In the genomic region with DNA sequence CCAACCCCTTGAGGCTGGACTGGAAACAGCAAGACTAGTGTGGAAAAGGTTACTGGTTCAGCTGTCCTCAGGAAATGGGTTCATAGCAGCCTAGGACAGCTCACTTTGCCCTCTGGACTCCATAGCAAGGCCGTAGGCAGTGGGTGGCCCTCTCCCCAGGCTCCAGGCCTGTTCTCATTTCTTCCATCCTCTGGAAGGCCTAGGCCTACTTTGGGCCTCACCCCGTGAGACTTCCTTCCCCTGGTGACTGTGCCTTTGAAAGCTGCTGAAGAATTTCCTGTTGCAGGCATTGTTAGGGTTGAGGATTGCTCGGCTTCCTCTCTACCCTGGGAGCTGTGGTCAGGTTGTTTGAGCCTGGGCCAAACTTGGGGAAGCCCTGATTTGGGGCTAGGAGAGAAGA, we compare ENCODE assay signal across 8 mouse cellular contexts. TPM values are rescaled to one million over a fixed set of nuclear protein-coding genes. Genes with fewer than 3 reads are reported as not detected.
DNase-seq lines count a peak whose midpoint lies in the region; ATAC-seq and TF ChIP-seq lines count a peak whose summit lies in the region.

No protein-coding gene starts in this region.

- ATAC-seq in heart, embryonic 14.5 days (ENCODE audit: insufficient number of reproducible peaks, insufficient read depth, low FRiP score, low read depth): 0 out of 2 replicates have a peak, but pooled peaks have one; percentile 31
- ATAC-seq in cerebellum, adult (ENCODE audit: insufficient number of reproducible peaks, low FRiP score, low TSS enrichment): no peak
- ATAC-seq in forebrain, postnatal 0 days: no peak
- no peak for ATAC-seq in forebrain, embryonic 13.5 days

- no peaks in the 10 kb centered on the region for H3K36me3 ChIP-seq in spleen, adult 2 months (ENCODE audit: control insufficient read depth, insufficient read depth, low read length)
- no peaks in the 10 kb centered on the region for H3K36me3 ChIP-seq in heart, embryonic 14.5 days (ENCODE audit: control insufficient read depth, insufficient read depth, low read length)
- H3K36me3 ChIP-seq in liver, adult 2 months (ENCODE audit: control insufficient read depth, insufficient read depth, low read length): no peaks in the 10 kb centered on the region
- no peaks in the 10 kb centered on the region for H3K36me3 ChIP-seq in forebrain, postnatal 0 days (ENCODE audit: insufficient read depth)
- no peaks in the 10 kb centered on the region for H3K36me3 ChIP-seq in forebrain, embryonic 13.5 days (ENCODE audit: poor library complexity, severe bottlenecking)

- peak in 1 of 2 experiments; percentile 8 for DNase-seq in spleen, adult 2 months (ENCODE audit: low read depth in 1 of 2, low spot score in 2 of 2)
- no peak for DNase-seq in spleen, postnatal 10 days (ENCODE audit: low spot score in 2 of 2)
- DNase-seq in liver, adult 2 months (ENCODE audit: extremely low read depth, low read depth, low spot score): peak; percentile 68
- DNase-seq in thymus, postnatal 25 days: peak; percentile 28
- no peak for DNase-seq in forebrain, postnatal 0 days

- WGBS in spleen, adult 2 months: 1% methylated on average over 3 of the region's 3 CpGs
- WGBS in heart, embryonic 14.5 days: 46% methylated on average over 3 of the region's 3 CpGs
- WGBS in liver, adult 2 months: 40% methylated on average over 3 of the region's 3 CpGs
- WGBS in forebrain, postnatal 0 days: 74% methylated on average over 3 of the region's 3 CpGs
- 64% methylated on average over 3 of the region's 3 CpGs for WGBS in forebrain, embryonic 13.5 days

- H3K4me3 ChIP-seq in spleen, adult 2 months (ENCODE audit: extremely low read depth, insufficient read depth, insufficient read length): no peak overlapping the region
- no peak overlapping the region for H3K4me3 ChIP-seq in heart, embryonic 14.5 days (ENCODE audit: control insufficient read depth in 1 of 2, insufficient read depth in 1 of 2, low read depth in 1 of 2, low read length in 2 of 2)
- H3K4me3 ChIP-seq in liver, adult 2 months (ENCODE audit: insufficient read depth, low read depth, low read length): no peak overlapping the region
- no peak overlapping the region for H3K4me3 ChIP-seq in forebrain, postnatal 0 days (ENCODE audit: low read depth, low read length)
- no peak overlapping the region for H3K4me3 ChIP-seq in forebrain, embryonic 13.5 days

- H3K9ac ChIP-seq in heart, embryonic 14.5 days (ENCODE audit: low read length): no peak overlapping the region
- no peak overlapping the region for H3K9ac ChIP-seq in liver, adult 2 months (ENCODE audit: low read depth, low read length)
- H3K9ac ChIP-seq in forebrain, postnatal 0 days: no peak overlapping the region
- no peak overlapping the region for H3K9ac ChIP-seq in forebrain, embryonic 13.5 days

- TF ChIP-seq CTCF in spleen, adult 2 months (IDR thresholded peaks at IDR 0.05; ENCODE audit: extremely low read depth, insufficient read depth, insufficient read length, insufficient replicate concordance): no peak
- TF ChIP-seq CTCF in liver, adult 2 months (IDR thresholded peaks at IDR 0.05; ENCODE audit: low read depth, low read length): no peak
- TF ChIP-seq CTCF in forebrain, postnatal 0 days (IDR thresholded peaks at IDR 0.05; ENCODE audit: low read depth): no peak

- peaks cover 6% of the 10 kb centered on the region; the same call in 1 of the 2 replicates for H3K79me2 ChIP-seq in liver, adult 2 months (ENCODE audit: control insufficient read depth, insufficient read depth, low read length)

- no peaks in the 10 kb centered on the region for H3K9me3 ChIP-seq in heart, embryonic 14.5 days (ENCODE audit: control insufficient read depth, low read length)
- no peaks in the 10 kb centered on the region for H3K9me3 ChIP-seq in forebrain, postnatal 0 days (ENCODE audit: low read length)
- H3K9me3 ChIP-seq in forebrain, embryonic 13.5 days (replicated peaks): no peaks in the 10 kb centered on the region

- peaks cover 16% of the 10 kb centered on the region; the same call in 1 of the 2 replicates for H3K4me1 ChIP-seq in spleen, adult 2 months (ENCODE audit: control insufficient read depth, insufficient read depth, insufficient read length)
- H3K4me1 ChIP-seq in heart, embryonic 14.5 days (ENCODE audit: control insufficient read depth in 2 of 2, insufficient read depth in 2 of 2, low read length in 2 of 2): peaks cover 0 to 3% of the 10 kb centered on the region in 2 experiments; a peak in 1 of 4 replicates
- peaks cover 22% of the 10 kb centered on the region for H3K4me1 ChIP-seq in liver, adult 2 months (ENCODE audit: control insufficient read depth, insufficient read depth, low read length)
- no peaks in the 10 kb centered on the region for H3K4me1 ChIP-seq in forebrain, postnatal 0 days (ENCODE audit: insufficient read depth)
- no peaks in the 10 kb centered on the region for H3K4me1 ChIP-seq in forebrain, embryonic 13.5 days

- no peaks in the 10 kb centered on the region for H3K27me3 ChIP-seq in spleen, adult 2 months (ENCODE audit: control insufficient read depth, insufficient read depth, low read length)
- H3K27me3 ChIP-seq in heart, embryonic 14.5 days (ENCODE audit: control insufficient read depth, insufficient read depth, low read length): no peaks in the 10 kb centered on the region
- H3K27me3 ChIP-seq in liver, adult 2 months (ENCODE audit: control insufficient read depth, insufficient read depth, low read length): no peaks in the 10 kb centered on the region
- no peaks in the 10 kb centered on the region for H3K27me3 ChIP-seq in forebrain, postnatal 0 days (ENCODE audit: insufficient read depth, low read length)
- no peaks in the 10 kb centered on the region for H3K27me3 ChIP-seq in forebrain, embryonic 13.5 days

- no peak for TF ChIP-seq POLR2A in spleen, adult 2 months (IDR thresholded peaks at IDR 0.05; ENCODE audit: low read depth, low read length)
- no peak for TF ChIP-seq POLR2A in liver, adult 2 months (IDR thresholded peaks at IDR 0.05; ENCODE audit: extremely low read depth, insufficient read depth, low read length)

- H3K4me2 ChIP-seq in heart, embryonic 14.5 days (ENCODE audit: low read length): no peak overlapping the region
- no peak overlapping the region for H3K4me2 ChIP-seq in forebrain, postnatal 0 days (ENCODE audit: low read depth)
- no peak overlapping the region for H3K4me2 ChIP-seq in forebrain, embryonic 13.5 days

- H3K27ac ChIP-seq in spleen, adult 2 months (ENCODE audit: insufficient read depth, low read length): peak overlapping the region; percentile 76
- peak overlapping the region; percentile 57 to 64 for H3K27ac ChIP-seq in heart, embryonic 14.5 days (replicated peaks in 1 of 2; ENCODE audit: control insufficient read depth in 1 of 2, insufficient read depth in 1 of 2, low read depth in 2 of 2, low read length in 2 of 2)
- H3K27ac ChIP-seq in liver, adult 2 months (replicated peaks; ENCODE audit: insufficient read depth, low read depth, low read length): peak overlapping the region; percentile 97
- H3K27ac ChIP-seq in forebrain, postnatal 0 days (ENCODE audit: low read depth, low read length): no peak overlapping the region
- H3K27ac ChIP-seq in forebrain, embryonic 13.5 days: no peak overlapping the region

RNA-seq across cellular contexts. Expression of gene Rd3, which starts 22.1 kb away (rescaled TPM):
- polyA plus RNA-seq in spleen, adult 2 months (2012; rRNA removed): 0.09 and 0.29 TPM in 2 replicates
- polyA plus RNA-seq in heart, embryonic 14.5 days (2014; fragmentation: Nextera tagmentation; extraction: Ambion mirVana): 4.4 and 7.0 TPM in 2 replicates
- 0.46 and 0.54 TPM in 2 replicates for total RNA-seq in liver, adult 2 months (2014; rRNA removed)
- 1.2 and 1.6 TPM in 2 replicates for polyA plus RNA-seq in liver, adult 2 months (2012; rRNA removed)
- 0.92 and 1.9 TPM in 2 replicates for total RNA-seq in forebrain, postnatal 0 days (2014; rRNA removed)
- 3.3 and 3.4 TPM in 2 replicates for polyA plus RNA-seq in forebrain, postnatal 0 days (2015; fragmentation: Nextera tagmentation; extraction: Ambion mirVana)
- polyA plus RNA-seq in forebrain, embryonic 13.5 days (2015; fragmentation: Nextera tagmentation; extraction: Ambion mirVana): 1.8 and 3.0 TPM in 2 replicates

RNA-seq across cellular contexts. Expression of gene Slc30a1, which starts 48.5 kb away (rescaled TPM):
- polyA plus RNA-seq in spleen, adult 2 months (2012; rRNA removed): 8.9 and 11.3 TPM in 2 replicates
- 3.1 and 3.6 TPM in 2 replicates for polyA plus RNA-seq in heart, embryonic 14.5 days (2014; fragmentation: Nextera tagmentation; extraction: Ambion mirVana)
- total RNA-seq in liver, adult 2 months (2014; rRNA removed): 22.6 and 24.4 TPM in 2 replicates
- 11.3 and 13.6 TPM in 2 replicates for polyA plus RNA-seq in liver, adult 2 months (2012; rRNA removed)
- 22.4 and 32.4 TPM in 2 replicates for total RNA-seq in forebrain, postnatal 0 days (2014; rRNA removed)
- 4.1 and 4.9 TPM in 2 replicates for polyA plus RNA-seq in forebrain, postnatal 0 days (2015; fragmentation: Nextera tagmentation; extraction: Ambion mirVana)
- polyA plus RNA-seq in forebrain, embryonic 13.5 days (2015; fragmentation: Nextera tagmentation; extraction: Ambion mirVana): 1.6 and 1.8 TPM in 2 replicates

Comparison
In these comparisons a context has a peak if more than half of its experiments do, and no peak if none do; other contexts are left out.
1. DNase-seq: peak in liver, adult 2 months (single experiment) and thymus, postnatal 25 days (single experiment); none in spleen, postnatal 10 days (0 of 2) and forebrain, postnatal 0 days (single experiment).
2. H3K27ac ChIP-seq: peak in spleen, adult 2 months (single experiment), heart, embryonic 14.5 days (2 of 2) and liver, adult 2 months (single experiment); none in forebrain, postnatal 0 days (single experiment) and forebrain, embryonic 13.5 days (single experiment).